Mouse (Mus musculus): ENCODE measurements around the gene 4833439L19Rik. TPM values are rescaled to one million over a fixed set of nuclear protein-coding genes. Genes with fewer than 3 reads are reported as not detected.

The 4833439L19Rik gene
- polyA plus RNA-seq, 2 experiments, result 22.2 to 36.1 TPM

GRCm38 (mm10) chr13:54585831-54586230, 20.6 kb upstream of the 4833439L19Rik start:
- 82% methylated on average over 11 of the region's 11 CpGs for WGBS (ENCODE audit: insufficient replicate concordance)
- DNase-seq (ENCODE audit: low read depth in 3 of 3, low spot score in 3 of 3), result no peak
- H3K36me3 ChIP-seq (replicated peaks; ENCODE audit: control insufficient read depth, insufficient read depth, low read depth), result peaks cover 26% of the 10 kb centered on the region
- H3K4me1 ChIP-seq (replicated peaks; ENCODE audit: control insufficient read depth in 2 of 2, insufficient read depth in 2 of 2, low read length in 1 of 2), result peaks cover 4 to 6% of the 10 kb centered on the region in 2 experiments; a peak in 3 of 4 replicates
- no peak for ATAC-seq (ENCODE audit: insufficient read depth)
- no peaks in the 10 kb centered on the region for H3K9me3 ChIP-seq (ENCODE audit: control insufficient read depth, low read length)
- H3K27ac ChIP-seq, result no peak overlapping the region
- H3K4me2 ChIP-seq (ENCODE audit: low read depth), result no peak overlapping the region
- H3K9ac ChIP-seq (replicated peaks), result no peak overlapping the region
- TF ChIP-seq EP300 (IDR thresholded peaks at IDR 0.05; ENCODE audit: low read depth) (no peak), CTCF (IDR thresholded peaks at IDR 0.05; ENCODE audit: low read depth) (no peak)
- no peaks in the 10 kb centered on the region for H3K27me3 ChIP-seq (ENCODE audit: control insufficient read depth, insufficient read depth, low read length)
- H3K4me3 ChIP-seq (ENCODE audit: insufficient read depth in 1 of 2, low read depth in 2 of 2, low read length in 2 of 2), result no peak overlapping the region

GRCm38 (mm10) chr13:54582860-54583259, 17.6 kb upstream of the 4833439L19Rik start:
- Histone ChIP-seq H3K4me3 (ENCODE audit: insufficient read depth in 1 of 2, low read depth in 2 of 2, low read length in 2 of 2) (no peak overlapping the region), H3K9ac (replicated peaks) (no peak overlapping the region), H3K9me3 (ENCODE audit: control insufficient read depth, low read length) (no peaks in the 10 kb centered on the region), H3K4me2 (ENCODE audit: low read depth) (no peak overlapping the region), H3K27me3 (ENCODE audit: control insufficient read depth, insufficient read depth, low read length) (no peaks in the 10 kb centered on the region), H3K27ac (no peak overlapping the region), H3K4me1 (replicated peaks; ENCODE audit: control insufficient read depth in 2 of 2, insufficient read depth in 2 of 2, low read length in 1 of 2) (no peaks in the 10 kb centered on the region; a peak in 1 of 4 replicates), H3K36me3 (replicated peaks; ENCODE audit: control insufficient read depth, insufficient read depth, low read depth) (peaks cover 26% of the 10 kb centered on the region)
- TF ChIP-seq EP300 (IDR thresholded peaks at IDR 0.05; ENCODE audit: low read depth) (no peak), CTCF (IDR thresholded peaks at IDR 0.05; ENCODE audit: low read depth) (no peak)
- DNase-seq (ENCODE audit: low read depth in 3 of 3, low spot score in 3 of 3), result no peak
- no peak for ATAC-seq (ENCODE audit: insufficient read depth)
- WGBS (ENCODE audit: insufficient replicate concordance), result 75% methylated on average over 5 of the region's 5 CpGs

- Histone ChIP-seq H3K27ac (no peak overlapping the region), H3K9ac (replicated peaks) (no peak overlapping the region), H3K4me1 (replicated peaks; ENCODE audit: control insufficient read depth in 2 of 2, insufficient read depth in 2 of 2, low read length in 1 of 2) (no peaks in the 10 kb centered on the region; a peak in 1 of 4 replicates), H3K4me2 (ENCODE audit: low read depth) (no peak overlapping the region), H3K36me3 (replicated peaks; ENCODE audit: control insufficient read depth, insufficient read depth, low read depth) (peaks cover 23% of the 10 kb centered on the region), H3K27me3 (ENCODE audit: control insufficient read depth, insufficient read depth, low read length) (no peaks in the 10 kb centered on the region), H3K4me3 (ENCODE audit: insufficient read depth in 1 of 2, low read depth in 2 of 2, low read length in 2 of 2) (no peak overlapping the region), H3K9me3 (ENCODE audit: control insufficient read depth, low read length) (no peaks in the 10 kb centered on the region)
- DNase-seq (ENCODE audit: low read depth in 3 of 3, low spot score in 3 of 3) (no peak), ATAC-seq (ENCODE audit: insufficient read depth) (no peak)
- 67% methylated on average over 10 of the region's 10 CpGs for WGBS (ENCODE audit: insufficient replicate concordance)
- TF ChIP-seq CTCF (IDR thresholded peaks at IDR 0.05; ENCODE audit: low read depth) (no peak), EP300 (IDR thresholded peaks at IDR 0.05; ENCODE audit: low read depth) (no peak)
Observed at GRCm38 (mm10) chr13:54582126-54582525, 16.9 kb upstream of the 4833439L19Rik start.

- TF ChIP-seq EP300 (IDR thresholded peaks at IDR 0.05; ENCODE audit: low read depth) (no peak), CTCF (IDR thresholded peaks at IDR 0.05; ENCODE audit: low read depth) (no peak)
- DNase-seq (ENCODE audit: low read depth in 3 of 3, low spot score in 3 of 3), result no peak
- 66% methylated on average over 2 of the region's 2 CpGs for WGBS (ENCODE audit: insufficient replicate concordance)
- no peak overlapping the region for H3K27ac ChIP-seq
- no peak overlapping the region for H3K9ac ChIP-seq (replicated peaks)
- no peak overlapping the region for H3K4me3 ChIP-seq (ENCODE audit: insufficient read depth in 1 of 2, low read depth in 2 of 2, low read length in 2 of 2)
- H3K27me3 ChIP-seq (ENCODE audit: control insufficient read depth, insufficient read depth, low read length), result no peaks in the 10 kb centered on the region
- no peak overlapping the region for H3K4me2 ChIP-seq (ENCODE audit: low read depth)
- H3K36me3 ChIP-seq (replicated peaks; ENCODE audit: control insufficient read depth, insufficient read depth, low read depth), result peaks cover 23% of the 10 kb centered on the region
- H3K4me1 ChIP-seq (replicated peaks; ENCODE audit: control insufficient read depth in 2 of 2, insufficient read depth in 2 of 2, low read length in 1 of 2), result no peaks in the 10 kb centered on the region; a peak in 1 of 4 replicates
- H3K9me3 ChIP-seq (ENCODE audit: control insufficient read depth, low read length), result no peaks in the 10 kb centered on the region
- no peak for ATAC-seq (ENCODE audit: insufficient read depth)
Observed at GRCm38 (mm10) chr13:54581385-54581784, 16.1 kb upstream of the 4833439L19Rik start.

- no peak for ATAC-seq (ENCODE audit: insufficient read depth)
- peaks cover 3% of the 10 kb centered on the region; the same call in 1 of the 2 replicates for H3K36me3 ChIP-seq (replicated peaks; ENCODE audit: control insufficient read depth, insufficient read depth, low read depth)
- no peak overlapping the region for H3K4me2 ChIP-seq (ENCODE audit: low read depth)
- DNase-seq (ENCODE audit: low read depth in 3 of 3, low spot score in 3 of 3), result no peak
- WGBS (ENCODE audit: insufficient replicate concordance), result 64% methylated on average over 21 of the region's 21 CpGs
- H3K9ac ChIP-seq (replicated peaks), result no peak overlapping the region
- no peak overlapping the region for H3K4me3 ChIP-seq (ENCODE audit: insufficient read depth in 1 of 2, low read depth in 2 of 2, low read length in 2 of 2)
- peaks cover 5 to 6% of the 10 kb centered on the region in 2 experiments; a peak in 3 of 4 replicates for H3K4me1 ChIP-seq (replicated peaks; ENCODE audit: control insufficient read depth in 2 of 2, insufficient read depth in 2 of 2, low read length in 1 of 2)
- H3K27ac ChIP-seq, result no peak overlapping the region
- no peaks in the 10 kb centered on the region; the same call in 1 of the 2 replicates for H3K27me3 ChIP-seq (ENCODE audit: control insufficient read depth, insufficient read depth, low read length)
- H3K9me3 ChIP-seq (ENCODE audit: control insufficient read depth, low read length), result no peaks in the 10 kb centered on the region
- TF ChIP-seq CTCF (IDR thresholded peaks at IDR 0.05; ENCODE audit: low read depth), result no peak
- TF ChIP-seq EP300 (IDR thresholded peaks at IDR 0.05; ENCODE audit: low read depth), result no peak
Observed at GRCm38 (mm10) chr13:54577652-54578507, 12.6 kb upstream of the 4833439L19Rik start.
